Mouse (Mus musculus): ENCODE results near the gene Hba-x.
"Not testable (repeated sequence)": the region's sequence is repeated elsewhere in the genome, so short reads cannot be mapped to it uniquely, and the experiment has no call there.

The Hba-x gene

DNA sequence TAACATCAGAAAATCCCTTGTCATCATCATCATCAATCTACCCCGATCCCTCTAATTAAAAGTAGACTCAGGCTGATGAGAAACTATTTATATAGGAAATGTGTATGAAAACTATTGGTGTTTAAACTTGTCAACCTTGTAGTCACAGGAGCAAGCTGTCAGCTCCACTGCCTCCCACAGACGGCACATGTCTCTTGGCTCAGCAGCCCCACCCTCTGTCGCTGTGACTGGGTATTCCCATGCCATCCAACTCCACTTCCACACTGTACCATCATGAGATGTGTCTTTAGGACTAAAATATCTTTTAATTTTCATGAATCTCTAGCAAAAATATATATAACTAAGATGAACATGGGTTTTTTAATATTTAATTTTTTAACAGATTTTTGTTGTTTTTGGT lies 27.9 kb upstream of the Hba-x start:
- no peak for DNase-seq (ENCODE audit: low spot score in 2 of 2)

DNA sequence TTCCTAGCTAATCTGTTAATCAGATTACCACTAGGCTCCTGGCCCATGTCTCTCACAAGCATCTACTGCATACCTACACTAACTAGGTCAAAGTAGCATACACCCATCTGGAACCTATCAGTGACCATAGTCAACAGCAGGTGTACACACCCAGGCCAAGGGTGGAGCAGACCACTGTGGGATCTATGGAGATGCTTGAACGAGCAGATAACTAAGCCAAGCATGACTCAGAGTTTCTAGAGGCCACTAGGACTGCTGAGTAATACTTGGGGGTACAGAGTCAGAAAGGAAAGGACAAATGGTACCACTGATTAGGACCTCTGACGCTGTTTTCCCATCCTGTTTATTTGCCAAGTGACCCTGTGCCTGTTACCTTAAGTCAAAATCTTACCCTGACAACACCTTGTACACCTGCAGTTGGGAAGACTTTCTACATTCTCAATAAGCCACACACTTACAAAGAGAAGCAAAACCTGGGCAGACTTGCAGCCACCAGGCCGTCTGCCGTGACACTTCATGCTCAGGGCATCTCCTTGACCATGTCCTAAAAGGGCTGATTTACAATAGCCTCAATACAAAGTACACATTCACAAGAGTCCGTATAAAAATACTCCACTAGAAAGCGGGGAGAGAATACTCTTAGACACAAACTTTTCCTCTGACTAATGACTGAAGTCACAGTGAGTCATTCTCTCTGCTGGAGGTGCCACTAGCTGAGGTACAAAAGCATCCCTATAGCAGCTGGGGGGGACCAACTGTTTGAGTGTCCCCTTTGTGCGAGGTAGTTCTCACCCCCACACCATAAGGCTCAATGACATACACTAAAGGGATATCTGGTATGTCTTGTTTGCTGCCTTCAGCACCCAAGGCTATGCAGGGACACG lies 25.1 kb upstream of the Hba-x start:
- DNase-seq (ENCODE audit: low spot score in 2 of 2), result no peak

DNA sequence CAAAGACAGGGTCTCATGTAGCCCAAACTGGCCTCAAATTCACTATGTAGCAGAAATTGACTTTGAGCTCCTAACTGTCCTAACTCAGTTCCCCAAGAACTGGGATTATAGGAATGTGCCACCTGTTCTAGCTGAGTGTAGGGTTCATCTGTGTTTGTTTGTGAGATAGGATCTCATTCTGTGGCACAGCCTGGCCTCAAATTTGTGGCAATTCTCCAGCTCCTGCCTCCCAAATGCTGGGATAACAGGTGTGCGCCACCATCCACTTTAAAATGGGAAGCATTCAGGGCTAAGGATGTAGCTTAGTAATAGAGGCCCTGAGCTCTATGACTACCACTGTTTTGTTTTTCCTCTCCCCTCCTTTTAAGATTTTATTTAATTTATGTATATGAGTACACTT lies 23.1 kb upstream of the Hba-x start:
- DNase-seq (ENCODE audit: low spot score in 2 of 2), result no peak

DNA sequence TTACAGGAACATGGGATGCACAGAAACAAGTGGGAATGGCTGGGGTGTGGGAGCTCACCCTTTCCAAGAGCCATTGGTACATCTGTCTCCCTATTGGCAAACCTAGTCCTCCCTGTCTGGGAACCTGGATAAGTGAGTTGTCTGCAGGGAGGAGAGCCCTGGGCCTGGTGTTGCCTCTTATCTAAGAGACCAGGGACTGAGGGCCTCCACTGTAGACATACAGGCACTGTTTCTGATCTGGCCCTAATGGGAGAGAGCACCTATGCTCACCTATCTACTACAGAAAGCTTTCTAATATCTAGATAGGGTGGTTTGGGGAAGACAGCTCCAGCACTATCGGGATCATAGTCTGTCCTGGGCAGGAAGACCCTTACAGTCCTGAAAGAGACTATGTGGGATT lies 20.1 kb upstream of the Hba-x start:
- DNase-seq (ENCODE audit: low spot score in 2 of 2), result no peak

DNA sequence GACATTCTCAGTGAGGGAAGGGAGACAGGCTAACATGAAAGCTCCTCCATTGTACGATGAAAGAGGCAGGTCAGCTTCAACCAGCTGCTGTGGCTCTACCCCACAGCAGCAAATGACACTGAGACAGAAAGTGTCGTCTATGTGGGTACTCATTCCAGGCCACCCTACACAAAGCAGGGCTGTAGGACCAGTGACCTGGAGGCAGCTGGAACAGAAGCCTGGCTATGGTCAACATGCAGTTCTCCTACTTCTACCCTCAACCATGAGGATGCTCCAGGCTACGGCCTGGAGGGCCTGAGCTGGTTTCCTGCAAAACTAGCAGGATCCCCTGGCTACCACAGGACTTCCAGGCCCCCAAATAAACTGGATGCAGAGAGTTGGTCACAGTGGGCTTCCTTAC lies 19.6 kb upstream of the Hba-x start:
- DNase-seq (ENCODE audit: low spot score in 2 of 2), result no peak

DNA sequence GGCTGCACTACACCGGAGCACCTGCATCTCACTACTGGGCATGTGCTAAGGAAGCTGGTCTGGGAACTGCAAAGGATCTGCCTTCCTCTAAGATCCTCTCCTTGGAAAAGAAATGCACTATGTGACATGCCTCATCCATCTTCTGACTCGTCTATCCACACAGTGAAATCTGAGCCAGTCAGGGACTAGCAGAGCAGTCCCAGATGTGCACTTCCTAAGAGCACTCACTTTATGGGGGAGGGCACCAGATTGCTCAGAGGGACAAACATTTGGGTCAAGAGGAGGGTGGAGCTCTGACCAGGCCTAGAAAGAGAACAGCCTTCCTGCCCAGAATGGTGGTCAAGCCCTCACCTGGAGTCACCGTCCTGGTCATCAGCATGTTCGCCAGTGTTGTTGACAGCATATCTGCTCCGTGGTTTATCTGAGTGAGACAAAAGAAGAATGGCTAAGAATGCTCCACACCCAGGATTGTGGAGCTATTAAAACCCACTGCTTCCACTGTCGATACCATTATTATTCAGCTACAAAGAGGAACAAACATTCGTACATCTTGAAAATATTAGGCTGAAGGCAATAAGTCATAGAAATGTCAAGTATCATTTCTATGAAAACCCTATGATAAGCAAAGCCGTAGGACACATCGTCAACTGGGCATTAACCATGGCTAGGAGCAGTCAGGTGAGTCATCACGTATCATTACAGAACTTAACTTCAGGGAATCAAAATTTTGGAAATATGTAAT lies 13.4 kb upstream of the Hba-x start:
- no peak for DNase-seq (ENCODE audit: low spot score in 2 of 2)

DNA sequence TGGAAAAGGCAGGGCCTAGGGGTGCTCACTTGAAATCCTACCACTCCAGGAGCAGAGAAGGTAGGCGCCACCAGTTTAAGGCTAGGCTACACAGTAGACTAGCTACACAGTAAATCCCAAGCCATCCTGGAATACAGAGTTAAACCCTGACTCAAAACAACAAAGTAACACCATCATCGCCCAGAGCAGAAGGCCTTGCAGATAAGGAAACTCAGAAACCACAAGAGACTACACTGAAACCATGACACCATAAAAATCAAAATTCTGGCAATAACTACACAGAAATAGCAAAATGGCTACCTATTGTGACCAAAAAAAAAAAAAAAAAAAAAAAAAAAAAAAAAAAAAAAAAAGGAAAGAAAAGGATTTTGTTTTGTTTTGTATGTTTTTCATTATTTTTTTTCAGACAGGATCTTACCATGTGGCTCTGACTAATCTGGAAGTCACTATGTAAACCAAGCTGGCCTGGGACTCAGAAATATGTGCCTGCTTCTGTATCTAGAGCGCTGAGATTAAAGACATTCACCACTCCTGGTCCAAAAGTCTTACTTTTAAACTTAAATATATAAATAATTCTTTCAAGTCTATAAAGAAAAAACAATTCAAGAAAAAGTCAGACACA lies 11.0 kb upstream of the Hba-x start:
- no peak for DNase-seq (ENCODE audit: low spot score in 2 of 2)

DNA sequence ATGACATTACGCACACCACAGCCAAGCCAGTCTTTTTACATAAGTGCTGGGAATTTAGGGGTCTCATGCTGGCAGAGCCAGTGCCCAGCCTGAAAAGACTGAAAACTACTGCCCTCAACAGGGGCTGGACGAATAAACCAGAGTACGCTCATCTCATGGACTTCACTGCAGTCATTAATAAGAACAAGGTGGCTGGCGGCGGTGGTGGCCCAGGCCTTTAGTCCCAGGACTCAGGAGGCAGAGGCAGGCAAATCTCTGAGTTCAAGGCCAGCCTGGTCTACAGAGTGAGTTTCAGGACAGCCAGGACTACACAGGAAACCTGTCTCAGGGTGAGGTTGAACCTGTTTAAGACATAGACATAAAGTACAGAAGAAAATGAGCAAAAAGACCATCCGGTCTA lies 10.0 kb upstream of the Hba-x start:
- DNase-seq (ENCODE audit: low spot score in 2 of 2), result no peak

DNA sequence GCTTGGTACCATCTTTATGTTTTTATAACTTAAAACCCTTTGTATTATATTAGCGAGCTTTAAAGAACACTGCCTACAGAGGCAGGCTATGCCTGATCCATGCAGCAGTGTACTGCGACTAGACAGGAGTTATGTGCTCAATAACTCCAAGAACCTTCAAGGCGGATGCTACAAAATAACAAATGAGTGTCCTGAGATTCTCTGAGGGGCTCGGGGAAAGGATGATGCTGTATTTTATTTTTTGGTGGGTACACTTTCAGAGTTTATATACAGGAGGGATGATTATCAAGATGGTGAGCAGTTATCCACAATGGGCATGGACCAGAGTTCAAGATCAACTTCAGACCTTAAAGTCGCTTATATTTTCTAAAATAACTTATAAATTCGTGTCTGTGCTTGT lies 9.4 kb upstream of the Hba-x start:
- no peak for DNase-seq (ENCODE audit: low spot score in 2 of 2)

DNA sequence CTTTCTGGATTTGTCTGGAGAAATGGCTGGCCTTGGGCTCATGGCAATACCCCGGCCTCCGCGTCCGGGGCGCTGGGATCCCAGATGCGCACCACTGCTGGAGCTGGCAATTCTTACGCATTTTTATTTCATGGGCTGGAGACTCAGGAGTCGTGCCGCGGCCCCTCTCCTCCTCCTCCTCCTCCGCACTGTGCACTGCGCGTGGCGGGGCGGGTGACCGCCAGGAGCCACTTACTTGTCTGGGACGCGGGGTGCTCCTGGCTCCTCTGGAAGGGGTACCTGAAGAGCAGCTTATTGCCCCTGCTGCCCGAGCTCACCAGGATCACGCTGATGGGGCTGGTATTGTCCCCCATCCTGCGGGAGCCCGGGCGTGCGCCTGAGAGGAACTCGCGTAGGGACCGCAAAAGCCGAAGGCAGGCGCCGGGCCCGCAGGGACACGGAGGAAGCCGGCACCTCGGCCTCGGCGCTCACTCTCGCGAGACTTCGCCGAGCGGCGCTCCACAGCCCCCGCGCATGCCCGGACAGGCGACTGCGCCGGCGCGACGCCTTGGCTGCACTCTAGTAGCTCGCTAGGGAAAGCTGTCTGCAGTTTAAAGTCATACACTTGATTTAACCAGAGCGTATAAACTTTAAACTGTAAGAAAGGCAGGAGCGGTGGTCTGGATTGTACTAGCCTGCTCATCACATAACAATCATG lies 8.9 kb upstream of the Hba-x start, which contains the start of gene Nprl3:
Gene Nprl3 (minus strand): TSS at position 520 of the 697 bp plus-strand sequence.
- DNase-seq (ENCODE audit: low spot score in 2 of 2), result peak; percentile 96

DNA sequence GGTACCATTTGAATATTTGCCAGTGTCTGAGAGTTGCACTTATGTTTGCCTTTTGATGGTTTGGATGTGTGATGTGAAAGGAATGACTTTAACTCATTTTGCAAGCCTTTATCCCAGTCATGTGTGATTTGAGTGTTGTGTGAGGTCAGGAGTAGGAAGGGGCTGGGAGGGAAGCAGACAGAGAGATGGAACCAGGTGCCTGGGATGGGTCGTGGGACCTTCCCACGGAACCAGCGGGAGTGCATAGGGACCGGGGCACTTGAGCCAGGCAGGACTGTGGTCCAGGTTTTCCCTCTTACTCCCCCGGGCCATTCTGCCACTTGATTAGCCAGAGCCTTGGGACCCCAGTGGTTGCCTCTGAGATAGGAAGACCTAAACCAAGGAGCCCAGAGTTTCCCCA lies 8.2 kb upstream of the Hba-x start:
- DNase-seq (ENCODE audit: low spot score in 2 of 2), result no peak

DNA sequence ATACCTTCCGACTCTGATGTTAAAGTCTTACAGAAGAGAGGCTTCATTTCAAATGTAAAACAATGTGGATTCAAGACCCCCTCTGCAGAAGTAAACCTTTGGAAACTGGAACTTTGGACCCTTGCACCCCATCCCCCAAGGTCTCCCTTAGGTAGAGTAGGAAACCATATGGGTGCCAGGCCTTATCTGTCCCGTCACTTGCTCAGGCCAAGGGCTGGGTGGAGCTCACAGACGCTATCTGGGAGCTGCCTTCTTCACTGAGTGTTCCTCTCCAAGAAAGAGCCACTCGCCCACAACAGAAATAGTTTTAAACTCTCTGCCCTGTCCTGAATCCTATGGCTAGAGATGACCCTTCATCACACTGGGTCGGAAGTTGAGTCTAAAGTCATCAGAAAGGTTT lies 7.2 kb upstream of the Hba-x start:
- DNase-seq (ENCODE audit: low spot score in 2 of 2), result no peak

DNA sequence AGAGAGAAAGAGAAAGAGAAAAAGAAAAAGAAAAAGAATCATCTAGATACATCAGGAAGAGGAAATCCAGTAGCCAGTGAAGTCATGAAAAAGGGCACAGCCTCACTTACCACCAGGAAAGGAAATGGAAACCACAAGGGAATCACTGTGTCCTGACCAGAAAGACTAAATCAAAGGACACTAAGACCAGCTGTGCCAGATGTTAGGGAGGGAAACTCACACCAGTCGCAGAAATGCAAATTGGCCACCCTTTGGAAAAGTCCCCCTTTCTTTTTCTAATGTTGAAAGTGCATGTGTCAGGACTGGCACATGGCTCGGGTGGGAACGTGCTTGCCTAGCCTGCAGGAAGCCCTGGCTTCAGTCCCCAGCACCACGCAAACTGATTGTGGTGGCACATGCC lies 5.0 kb upstream of the Hba-x start:
- no peak for DNase-seq (ENCODE audit: low spot score in 2 of 2)

DNA sequence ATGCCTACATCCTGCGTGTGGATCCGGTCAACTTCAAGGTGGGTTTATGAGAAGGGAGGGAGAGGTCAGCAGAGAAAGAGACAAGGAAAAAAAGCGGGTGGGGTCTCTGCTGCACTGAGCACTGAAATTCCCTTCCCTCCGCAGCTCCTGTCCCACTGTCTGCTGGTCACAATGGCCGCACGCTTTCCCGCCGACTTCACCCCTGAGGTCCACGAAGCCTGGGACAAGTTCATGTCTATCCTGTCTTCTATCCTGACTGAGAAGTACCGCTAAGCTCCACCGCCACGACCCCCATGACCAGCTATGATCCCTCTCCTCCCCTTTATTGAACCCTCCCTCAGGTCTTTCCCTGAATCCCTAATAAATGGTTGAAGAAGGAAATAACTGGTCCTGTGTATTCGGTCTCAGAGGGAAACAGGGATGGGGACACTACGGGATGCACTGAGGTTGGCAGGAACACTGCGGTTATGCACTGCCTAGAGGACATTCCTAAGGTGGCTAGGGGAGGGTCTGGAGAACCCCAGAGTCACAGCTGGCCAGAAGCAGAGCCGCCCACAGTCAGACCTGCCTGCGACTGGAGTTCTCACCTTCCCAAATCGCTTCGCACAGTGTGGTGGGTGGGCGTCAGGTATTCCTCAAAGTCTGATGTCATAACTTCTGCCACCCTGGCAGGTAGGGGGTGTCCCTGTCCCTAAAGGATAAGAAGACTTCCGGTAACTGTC lies 1.7 kb downstream of the Hba-x start:
- DNase-seq (ENCODE audit: low spot score in 2 of 2), result no peak

DNA sequence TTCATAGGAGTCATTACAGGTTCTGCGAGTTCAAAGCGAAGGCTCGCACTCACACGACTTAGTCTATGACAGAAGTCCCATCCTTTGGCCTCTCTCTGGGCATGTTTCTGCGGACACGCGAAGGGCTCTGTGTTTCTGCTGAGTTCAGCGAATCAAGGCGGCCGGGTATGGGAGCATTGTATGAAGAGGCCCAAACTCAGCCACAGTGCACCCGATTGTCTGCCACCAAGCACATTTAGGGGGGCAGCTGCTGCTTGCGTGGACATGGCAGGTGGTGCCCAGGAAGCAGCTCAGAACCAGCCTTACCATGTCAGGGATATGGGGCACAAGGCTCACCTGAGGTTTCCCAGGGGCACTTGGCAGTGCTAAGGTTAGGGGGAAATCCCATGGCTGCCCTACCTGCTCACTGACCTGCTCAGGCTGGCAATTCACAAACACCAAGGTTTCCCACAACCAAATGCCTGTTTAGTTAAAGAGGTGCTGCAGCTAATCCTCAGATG lies 2.3 kb downstream of the Hba-x start:
- no peak for DNase-seq (ENCODE audit: low spot score in 2 of 2)

DNA sequence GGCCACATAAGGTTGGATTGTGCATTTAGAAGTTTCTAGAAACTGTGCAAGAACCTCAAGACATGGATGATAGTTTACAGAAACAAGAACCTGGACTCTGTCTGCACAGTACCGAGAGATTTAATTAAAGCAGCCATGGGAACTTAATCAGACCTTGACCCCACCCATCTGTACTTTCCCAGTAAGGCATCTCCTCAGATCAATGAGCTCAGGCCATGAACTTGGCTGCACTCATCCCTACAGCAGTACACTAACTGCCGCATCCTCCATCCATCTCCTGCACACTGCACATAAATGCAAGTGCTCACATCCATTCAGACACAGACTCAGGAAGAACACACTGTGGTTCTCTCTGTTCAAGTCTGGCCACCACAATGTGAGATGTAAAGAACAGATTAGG lies 4.4 kb downstream of the Hba-x start:
- DNase-seq (ENCODE audit: low spot score in 2 of 2), result no peak

DNA sequence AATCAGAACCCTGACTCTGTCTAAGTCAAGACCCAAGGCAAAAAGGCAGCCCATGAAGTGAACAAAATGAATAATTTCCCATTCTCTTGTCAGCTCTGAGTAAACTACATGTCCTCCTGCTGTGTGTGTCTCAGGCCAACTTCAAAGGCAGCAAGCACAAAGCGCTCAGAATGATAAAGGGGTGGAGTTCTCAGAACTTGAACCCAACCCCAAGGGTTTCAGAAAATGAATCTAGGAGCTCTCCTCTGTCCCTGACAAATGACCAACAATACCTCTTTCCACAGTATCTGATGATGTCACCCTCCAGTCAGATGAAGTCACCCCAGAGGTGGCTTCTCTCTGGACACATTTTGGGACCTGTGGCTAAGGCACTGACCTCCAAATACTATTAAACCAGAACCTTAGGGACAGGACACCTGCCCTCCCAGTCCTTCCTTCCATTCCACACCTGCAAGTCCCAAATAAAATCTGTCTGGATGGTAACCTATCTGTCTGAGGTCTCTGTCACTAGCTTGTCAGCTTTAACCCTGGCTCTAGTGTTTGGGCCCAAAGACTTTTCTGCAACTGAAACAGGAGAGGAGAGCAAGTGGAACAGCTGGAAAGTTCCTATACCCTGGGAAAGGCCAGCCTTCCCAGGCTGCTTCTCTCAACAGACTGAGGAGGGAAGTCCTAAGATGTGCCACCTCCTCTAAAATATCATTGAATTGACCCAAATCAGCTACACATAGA lies 5.4 kb downstream of the Hba-x start:
- DNase-seq (ENCODE audit: low spot score in 2 of 2), result no peak

DNA sequence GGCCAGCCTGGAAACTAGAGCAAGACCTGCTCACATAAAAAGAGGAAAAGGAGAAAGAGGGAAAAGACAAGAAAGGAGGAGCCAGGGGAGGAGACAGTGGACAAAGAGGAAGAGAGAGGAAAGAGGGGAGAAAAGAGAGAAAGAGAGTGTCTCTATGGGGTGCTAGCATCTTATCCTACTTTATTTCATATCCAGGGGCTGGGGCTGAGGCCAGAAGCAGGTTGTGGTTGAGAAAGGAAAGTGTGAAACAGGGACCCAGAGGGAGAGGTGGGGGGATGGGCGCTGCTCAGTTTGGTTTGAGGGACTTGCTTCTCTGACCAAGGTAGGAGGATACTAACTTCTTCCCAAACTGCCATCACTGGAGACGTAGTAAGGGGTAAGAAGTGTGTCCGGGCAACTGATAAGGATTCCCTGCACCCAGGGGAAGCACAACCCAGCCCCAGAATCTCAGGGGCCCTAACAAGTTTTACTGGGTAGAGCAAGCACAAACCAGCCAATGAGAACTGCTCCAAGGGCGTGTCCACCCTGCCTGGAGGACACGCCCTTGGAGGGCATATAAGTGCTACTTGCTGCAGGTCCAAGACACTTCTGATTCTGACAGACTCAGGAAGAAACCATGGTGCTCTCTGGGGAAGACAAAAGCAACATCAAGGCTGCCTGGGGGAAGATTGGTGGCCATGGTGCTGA lies 7.0 kb downstream of the Hba-x start, which contains the start of gene Hba-a1:
Gene Hba-a1 (plus strand): TSS at position 421 of the 687 bp plus-strand sequence.
- not testable (repeated sequence) for DNase-seq (ENCODE audit: low spot score in 2 of 2)

DNA sequence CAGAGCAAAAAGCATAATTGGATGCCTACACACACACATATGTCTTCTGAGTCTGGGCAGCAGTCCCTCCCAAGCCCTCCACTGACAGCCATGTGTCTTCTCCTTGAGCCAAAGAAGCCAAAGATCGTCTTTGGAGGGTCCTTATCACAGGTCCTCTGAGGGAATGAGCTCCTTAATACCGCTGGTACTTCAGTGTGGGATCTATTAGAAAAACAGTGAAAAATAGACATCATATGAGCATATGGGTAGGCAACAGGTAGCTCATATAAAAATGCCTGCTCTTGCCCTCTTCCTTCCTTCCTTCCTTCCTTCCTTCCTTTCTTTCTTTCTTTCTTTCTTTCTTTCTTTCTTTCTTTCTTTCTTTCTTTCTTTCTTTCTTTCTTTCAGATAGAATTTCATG lies 8.4 kb downstream of the Hba-x start:
- DNase-seq (ENCODE audit: low spot score in 2 of 2), result not testable (repeated sequence)
